Comparison of ENCODE assay signal across 11 mouse cellular contexts in genomic region chr11:117498137-117498511, GRCm38 (mm10). TPM values are rescaled to one million over a fixed set of nuclear protein-coding genes. Genes with fewer than 3 reads are reported as not detected.
DNase-seq lines count a peak whose midpoint lies in the region; ATAC-seq lines count a peak whose summit lies in the region.
"Had no signal": no experiment of that assay in that cellular context is flagged by ENCODE, and none has a peak within 500 bp of the region (broad histone marks: within the 10 kb centered on the region; RNA-seq: fewer than 3 reads in every experiment).

No protein-coding gene starts in this region.

- no peak for DNase-seq in heart, embryonic 10.5 days (ENCODE audit: low spot score)
- no peak for DNase-seq in heart, postnatal 10 days
- DNase-seq in cerebellum, adult 18-20 months: no peak
- DNase-seq in layer of hippocampus, adult 18-20 months (ENCODE audit: low spot score in 2 of 2): no peak
- no peak for DNase-seq in spleen, postnatal 10 days (ENCODE audit: low spot score in 2 of 2)
- DNase-seq: cerebellum, postnatal 36 days had no signal

- peak overlapping the region; percentile 33; the same call in 1 of the 2 replicates for H3K27ac ChIP-seq in heart, embryonic 10.5 days
- peak overlapping the region; percentile 66 for H3K27ac ChIP-seq in embryonic facial prominence, embryonic 13.5 days
- H3K27ac ChIP-seq in hindbrain, embryonic 15.5 days (replicated peaks): peak overlapping the region; percentile 90
- H3K27ac ChIP-seq in midbrain, embryonic 13.5 days: peak overlapping the region; percentile 97

- peaks cover 20% of the 10 kb centered on the region for H3K4me1 ChIP-seq in heart, embryonic 10.5 days
- H3K4me1 ChIP-seq in embryonic facial prominence, embryonic 13.5 days: peaks cover 47% of the 10 kb centered on the region
- peaks cover 42% of the 10 kb centered on the region for H3K4me1 ChIP-seq in hindbrain, embryonic 15.5 days (replicated peaks)
- H3K4me1 ChIP-seq in midbrain, embryonic 13.5 days (replicated peaks): peaks cover 60% of the 10 kb centered on the region

- H3K36me3 ChIP-seq in heart, embryonic 10.5 days: no peaks in the 10 kb centered on the region
- no peaks in the 10 kb centered on the region for H3K36me3 ChIP-seq in embryonic facial prominence, embryonic 13.5 days
- H3K36me3 ChIP-seq in hindbrain, embryonic 15.5 days: no peaks in the 10 kb centered on the region
- H3K36me3 ChIP-seq in midbrain, embryonic 13.5 days: no peaks in the 10 kb centered on the region

- H3K4me3 ChIP-seq in heart, embryonic 10.5 days: no peak overlapping the region
- H3K4me3 ChIP-seq in embryonic facial prominence, embryonic 13.5 days: peak overlapping the region; percentile 16; the same call in 1 of the 2 replicates
- no peak overlapping the region for H3K4me3 ChIP-seq in hindbrain, embryonic 15.5 days
- no peak overlapping the region for H3K4me3 ChIP-seq in midbrain, embryonic 13.5 days (replicated peaks)

- H3K9ac ChIP-seq in embryonic facial prominence, embryonic 13.5 days: 0 out of 2 replicates have a peak overlapping the region, but pooled peaks have one; percentile 3
- H3K9ac ChIP-seq in hindbrain, embryonic 15.5 days: 0 out of 2 replicates have a peak overlapping the region, but pooled peaks have one; percentile 10
- H3K9ac ChIP-seq in midbrain, embryonic 13.5 days (replicated peaks): peak overlapping the region; percentile 48

- WGBS in heart, embryonic 10.5 days: 74% methylated on average over 1 of the region's 1 CpGs
- WGBS in embryonic facial prominence, embryonic 13.5 days: 59% methylated on average over 1 of the region's 1 CpGs
- 42% methylated on average over 1 of the region's 1 CpGs for WGBS in hindbrain, embryonic 15.5 days
- WGBS in midbrain, embryonic 13.5 days: 23% methylated on average over 1 of the region's 1 CpGs

- intact Hi-C loops in heart, postnatal 10 days (cut with DNase I): loop anchor here (10.0 kb wide), 1 partner anchor 337 kb away; no protein-coding TSS in a partner anchor

- H3K4me2 ChIP-seq in embryonic facial prominence, embryonic 13.5 days: peak overlapping the region; percentile 47
- H3K4me2 ChIP-seq in hindbrain, embryonic 15.5 days: peak overlapping the region; percentile 38
- H3K4me2 ChIP-seq in midbrain, embryonic 13.5 days (replicated peaks): peak overlapping the region; percentile 42

- no peak; the same call in 1 of the 2 replicates for ATAC-seq in embryonic facial prominence, embryonic 13.5 days (ENCODE audit: insufficient number of reproducible peaks, insufficient read depth, low FRiP score, low TSS enrichment, low read depth)
- peak; percentile 60 for ATAC-seq in hindbrain, embryonic 15.5 days (ENCODE audit: low FRiP score, low read depth)
- ATAC-seq in midbrain, embryonic 13.5 days: no peak

- H3K27me3 ChIP-seq in heart, embryonic 10.5 days (ENCODE audit: insufficient read depth, poor library complexity, severe bottlenecking): peaks cover 33% of the 10 kb centered on the region
- H3K27me3 ChIP-seq in embryonic facial prominence, embryonic 13.5 days: peaks cover 8% of the 10 kb centered on the region; the same call in 1 of the 2 replicates
- 0 out of 2 replicates have a peak, but pooled peaks cover 5% of the 10 kb centered on the region for H3K27me3 ChIP-seq in hindbrain, embryonic 15.5 days
- no peaks in the 10 kb centered on the region for H3K27me3 ChIP-seq in midbrain, embryonic 13.5 days

- H3K9me3 ChIP-seq in heart, embryonic 10.5 days: 0 out of 2 replicates have a peak, but pooled peaks cover 4% of the 10 kb centered on the region
- no peaks in the 10 kb centered on the region for H3K9me3 ChIP-seq in embryonic facial prominence, embryonic 13.5 days
- H3K9me3 ChIP-seq in hindbrain, embryonic 15.5 days: no peaks in the 10 kb centered on the region
- H3K9me3 ChIP-seq in midbrain, embryonic 13.5 days: no peaks in the 10 kb centered on the region

RNA-seq across cellular contexts. Expression of gene Gm11733, which starts 14.0 kb away (rescaled TPM):
- not detected in 2 replicates for polyA plus RNA-seq in heart, embryonic 10.5 days (2016; fragmentation: Nextera tagmentation; extraction: Ambion mirVana)
- total RNA-seq in heart, postnatal 10 days (2021): not detected
- polyA plus RNA-seq in embryonic facial prominence, embryonic 13.5 days (2015; fragmentation: Nextera tagmentation; extraction: Ambion mirVana): not detected in 2 replicates
- not detected in 2 replicates for polyA plus RNA-seq in hindbrain, embryonic 15.5 days (2015; fragmentation: Nextera tagmentation; extraction: Ambion mirVana)
- not detected in 2 replicates for polyA plus RNA-seq in midbrain, embryonic 13.5 days (2015; fragmentation: Nextera tagmentation; extraction: Ambion mirVana)
- under 1 TPM in 1 of 2 experiments, not detected in 1; 0.22 TPM for total RNA-seq in layer of hippocampus, adult 18-20 months (2021)
- total RNA-seq: adrenal gland, postnatal 4 days had no signal
- polyA plus RNA-seq: heart, postnatal 0 days had no signal

Comparison
In these comparisons a context has a peak if more than half of its experiments do, and no peak if none do; other contexts are left out.
1. H3K27ac ChIP-seq: peak in every context shown above with its lines; median percentile 97 in midbrain, embryonic 13.5 days; 90 in hindbrain, embryonic 15.5 days; 66 in embryonic facial prominence, embryonic 13.5 days; 33 in heart, embryonic 10.5 days.